8 mouse cellular contexts compared by ENCODE assay signal in genomic region chr4:133011028-133011820, GRCm38 (mm10). TPM values are rescaled to one million over a fixed set of nuclear protein-coding genes. Genes with fewer than 3 reads are reported as not detected.
A peak's percentile ranks its signal among the peaks of the same experiment; 100 is the strongest.
DNase-seq lines count a peak whose midpoint lies in the region; ATAC-seq lines count a peak whose summit lies in the region.

TSS of gene Ahdc1 (plus strand) at chr4:133011260.

- intact Hi-C loops in gastrocnemius, postnatal 36 days (cut with DNase I) = loop anchor here (5.0 kb wide), 1 partner anchor 186 kb away; no protein-coding TSS in a partner anchor
- intact Hi-C loops in left cerebral cortex, postnatal 14 days (cut with DNase I) = loop anchor here (1.0 kb wide), 1 partner anchor 201 kb away; the partner anchor contains the start of genes Cd164l2 and Gpr3

- H3K27ac ChIP-seq in intestine, embryonic 15.5 days = peak within 1 kb of the TSS; percentile 97

- H3K27me3 ChIP-seq in intestine, embryonic 15.5 days (replicated peaks) = peaks cover 7% of the 10 kb centered on the region

- peak; percentile 96 for DNase-seq in adrenal gland, adult 2 months
- DNase-seq in embryo, embryonic 11 days = peak; percentile 96
- peak; percentile 87 to 89 for DNase-seq in gastrocnemius, postnatal 36 days
- DNase-seq in left cerebral cortex, postnatal 14 days (ENCODE audit: low spot score in 2 of 2) = peak; percentile 93 to 94
- peak; percentile 94 for DNase-seq in right cerebral cortex, postnatal 14 days
- peak; percentile 87 for DNase-seq in urinary bladder, postnatal 25 days (ENCODE audit: low spot score)

- peak within 1 kb of the TSS; percentile 93 for H3K9ac ChIP-seq in intestine, embryonic 15.5 days

- H3K4me2 ChIP-seq in intestine, embryonic 15.5 days (replicated peaks) = peak within 1 kb of the TSS; percentile 88

- peak; percentile 86 for ATAC-seq in intestine, embryonic 15.5 days
- ATAC-seq in megakaryocyte-erythroid progenitor cell, adult 5-6 weeks (replicated peaks; ENCODE audit: low FRiP score, low TSS enrichment, poor library complexity, severe bottlenecking) = peak; percentile 67

- H3K4me1 ChIP-seq in intestine, embryonic 15.5 days (replicated peaks) = peaks cover 51% of the 10 kb centered on the region

- H3K4me3 ChIP-seq in intestine, embryonic 15.5 days (replicated peaks) = peak within 1 kb of the TSS; percentile 90

- H3K36me3 ChIP-seq in intestine, embryonic 15.5 days = no peaks in the 10 kb centered on the region

- no peaks in the 10 kb centered on the region for H3K9me3 ChIP-seq in intestine, embryonic 15.5 days

- under 1% methylated on average over 65 of the region's 66 CpGs for WGBS in intestine, embryonic 15.5 days

RNA-seq across cellular contexts. Expression of gene Ahdc1, which starts in this region (rescaled TPM):
- 10 to 100 TPM; 64.3 to 88.3 TPM for total RNA-seq in adrenal gland, adult 2 months (2021)
- 78.1 and 88.7 TPM in 2 replicates for polyA plus RNA-seq in adrenal gland, adult 2 months (2012; rRNA removed)
- total RNA-seq in gastrocnemius, postnatal 36 days (2021) = 10 to 100 TPM; 27.4 to 31.7 TPM
- polyA plus RNA-seq in intestine, embryonic 15.5 days (2015; fragmentation: Nextera tagmentation; extraction: Ambion mirVana) = 5.4 and 6.3 TPM in 2 replicates
- total RNA-seq in left cerebral cortex, postnatal 14 days (2021) = 10 to 100 TPM; 78.4 to 81.6 TPM
- total RNA-seq in megakaryocyte-erythroid progenitor cell, adult 5-6 weeks (2014; fragmentation: Nextera tagmentation) = 4.8 and 7.0 TPM in 2 replicates
- total RNA-seq in megakaryocyte-erythroid progenitor cell, adult 5-6 weeks (2017) = 0.33 and 0.72 TPM in 2 replicates

Comparison
In these comparisons a context has a peak if more than half of its experiments do, and no peak if none do; other contexts are left out.
1. Peak in every context shown above with its lines: DNase-seq, ATAC-seq, H3K4me3 ChIP-seq and H3K27ac ChIP-seq.
2. RNA of gene Ahdc1 (polyA plus RNA-seq): 78.1 to 88.7 TPM in adrenal gland, adult 2 months; 5.4 to 6.3 TPM in intestine, embryonic 15.5 days; every median in the first group is over 10 times any median in the second.